Mouse (Mus musculus): ENCODE measurements around the gene 4833439L19Rik. TPM values are rescaled to one million over a fixed set of nuclear protein-coding genes. Genes with fewer than 3 reads are reported as not detected.
"Not testable (repeated sequence)": the region's sequence is repeated elsewhere in the genome, so short reads cannot be mapped to it uniquely, and the experiment has no call there.

4833439L19Rik gene
- 151 and 158 TPM in 2 replicates for polyA plus RNA-seq (2012; rRNA removed)

DNA sequence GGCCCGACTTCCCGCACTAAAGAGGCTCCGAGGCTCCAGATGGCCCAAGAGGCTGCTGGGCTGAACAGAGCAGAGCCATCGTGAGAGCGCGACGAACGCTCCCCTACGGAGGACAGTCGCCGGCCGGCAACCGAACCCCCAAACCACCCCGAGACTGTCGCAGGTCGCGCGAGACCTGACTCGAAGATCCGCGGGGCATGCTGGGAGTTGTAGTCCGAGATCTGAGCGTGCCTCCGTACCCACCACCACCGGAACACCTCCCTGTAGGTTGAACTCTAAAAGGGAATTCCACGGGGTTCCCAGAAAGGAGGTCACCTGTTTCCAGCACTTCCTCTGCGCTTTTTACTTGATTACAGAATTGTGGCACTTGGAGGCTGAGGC lies at the start of gene 4833439L19Rik:
4833439L19Rik (minus strand) TSS at position 235 of the 381 bp plus-strand sequence.
- DNase-seq (ENCODE audit: low read depth) = no peak

DNA sequence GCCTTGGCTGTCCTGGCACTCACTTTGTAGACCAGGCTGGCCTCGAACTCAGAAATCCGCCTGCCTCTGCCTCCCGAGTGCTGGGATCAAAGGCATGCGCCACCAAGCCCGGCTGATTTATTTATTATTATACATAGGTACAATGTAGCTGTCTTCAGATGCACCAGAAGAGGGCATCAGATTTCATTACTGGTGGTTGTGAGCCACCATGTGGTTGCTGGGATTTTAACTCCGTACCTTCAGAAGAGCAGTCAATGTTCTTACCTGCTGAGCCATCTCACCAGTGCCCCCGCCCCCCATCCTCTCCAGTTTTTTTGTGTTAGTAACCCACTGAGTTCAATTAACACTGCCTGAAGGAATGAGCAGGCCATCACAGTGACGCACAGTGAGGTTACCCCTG lies 47.9 kb upstream of the 4833439L19Rik start:
- not testable (repeated sequence) for DNase-seq (ENCODE audit: low read depth)

GRCm38 (mm10) chr13:54610972-54611754 lies 45.9 kb upstream of the 4833439L19Rik start, which contains the start of gene Cltb:
Gene Cltb, minus strand, starts transcription at chr13:54611344.
- DNase-seq (ENCODE audit: low read depth) = no peak

DNA sequence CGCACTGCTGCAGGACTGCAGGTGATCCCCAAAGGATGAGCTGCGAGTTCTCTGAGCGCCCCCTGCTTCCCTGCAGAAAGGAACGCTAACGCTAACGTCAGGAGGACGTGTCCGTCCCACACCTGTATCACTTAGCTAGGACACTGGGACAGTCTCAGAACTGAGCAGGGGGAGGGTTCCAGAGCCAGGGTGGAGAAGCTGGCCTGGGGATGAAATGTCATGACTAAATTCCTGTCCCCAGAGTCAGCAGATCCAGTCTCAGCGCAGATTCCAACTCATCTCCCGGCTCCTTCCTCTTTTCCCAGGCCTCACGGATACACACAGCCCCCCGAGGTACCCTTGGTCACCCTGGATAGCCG lies 45.4 kb upstream of the 4833439L19Rik start:
- no peak for DNase-seq (ENCODE audit: low read depth)

DNA sequence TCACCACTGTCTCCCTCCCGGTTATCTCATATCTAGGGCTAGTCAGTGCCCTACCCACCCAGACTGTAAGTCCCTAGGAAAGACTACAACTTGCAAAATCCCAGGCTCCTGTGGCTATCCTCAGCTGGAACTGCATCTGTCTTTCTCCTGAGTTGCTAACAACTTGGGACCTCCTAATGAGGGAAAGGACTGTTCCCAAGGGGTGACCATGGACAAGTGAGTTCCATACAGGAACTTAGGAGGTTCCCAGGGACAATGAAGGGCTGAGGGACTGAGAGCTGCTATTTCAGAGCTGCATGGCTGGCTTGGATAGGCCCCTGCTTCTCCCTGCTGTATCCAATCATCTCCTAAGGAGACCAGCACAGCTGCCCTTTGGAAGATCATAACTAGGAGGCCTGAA lies 44.1 kb upstream of the 4833439L19Rik start:
- no peak for DNase-seq (ENCODE audit: low read depth)

DNA sequence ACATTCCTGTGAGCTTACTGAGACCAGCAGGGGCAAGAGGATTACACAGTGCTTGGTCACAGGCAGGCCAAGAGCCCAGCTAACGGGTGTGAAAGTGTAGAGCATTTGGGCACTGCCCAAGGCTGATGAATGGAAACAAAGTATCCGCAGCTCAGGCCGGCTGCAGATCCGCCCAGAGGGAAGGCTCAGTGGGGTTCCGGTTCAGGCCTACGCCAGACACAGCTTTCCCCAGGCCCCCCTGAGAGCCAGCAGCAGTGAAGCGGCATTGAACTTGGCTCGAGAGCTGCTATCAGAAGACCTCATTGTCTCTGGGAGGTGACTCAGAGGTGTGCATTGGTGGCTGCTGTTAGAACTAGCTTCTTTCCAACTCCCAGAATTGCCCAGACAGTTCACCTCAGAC lies 43.4 kb upstream of the 4833439L19Rik start:
- DNase-seq (ENCODE audit: low read depth) = no peak

- no peak for DNase-seq (ENCODE audit: low read depth)
Measured at GRCm38 (mm10) chr13:54608002-54608401, 42.8 kb upstream of the 4833439L19Rik start.

DNA sequence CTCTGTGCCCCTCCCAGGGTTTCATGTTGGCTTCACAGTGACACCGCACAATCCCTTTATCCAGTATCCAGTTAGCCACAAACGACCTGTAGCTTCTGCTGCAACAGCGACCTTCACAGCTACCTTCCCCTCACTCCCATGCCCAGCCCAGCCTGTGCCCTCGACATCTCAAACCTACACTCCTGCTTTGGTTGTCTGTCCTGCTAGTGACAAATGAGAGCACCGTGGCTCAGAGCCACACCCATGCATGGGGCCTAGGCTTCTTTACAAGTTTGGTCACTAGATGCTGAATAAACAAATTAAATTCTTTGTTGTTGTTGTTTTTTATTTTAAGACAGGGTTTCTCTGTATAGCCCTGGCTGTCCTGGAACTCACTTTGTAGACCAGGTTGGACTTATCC lies 42.0 kb upstream of the 4833439L19Rik start:
- DNase-seq (ENCODE audit: low read depth) = no peak

DNA sequence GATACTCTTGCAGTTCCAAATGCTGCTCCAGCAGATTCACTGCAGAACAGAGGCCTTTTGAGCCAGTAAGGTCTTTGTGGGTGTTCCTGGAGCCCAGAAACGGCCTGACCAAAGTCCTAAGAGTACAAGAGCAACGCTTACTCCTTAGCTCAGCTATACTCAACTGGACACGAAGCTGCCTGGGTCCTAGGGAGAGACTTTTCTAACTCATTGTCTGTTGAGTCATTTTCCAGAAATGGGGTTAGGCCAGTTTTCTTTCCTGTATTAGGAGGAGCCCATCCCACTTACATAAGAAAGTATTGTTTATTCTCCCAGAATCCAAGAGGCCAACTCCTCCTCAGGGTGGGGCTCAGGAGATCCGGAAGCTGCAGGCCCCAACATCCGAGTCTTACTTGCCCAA lies 40.2 kb upstream of the 4833439L19Rik start:
- DNase-seq (ENCODE audit: low read depth) = no peak

DNA sequence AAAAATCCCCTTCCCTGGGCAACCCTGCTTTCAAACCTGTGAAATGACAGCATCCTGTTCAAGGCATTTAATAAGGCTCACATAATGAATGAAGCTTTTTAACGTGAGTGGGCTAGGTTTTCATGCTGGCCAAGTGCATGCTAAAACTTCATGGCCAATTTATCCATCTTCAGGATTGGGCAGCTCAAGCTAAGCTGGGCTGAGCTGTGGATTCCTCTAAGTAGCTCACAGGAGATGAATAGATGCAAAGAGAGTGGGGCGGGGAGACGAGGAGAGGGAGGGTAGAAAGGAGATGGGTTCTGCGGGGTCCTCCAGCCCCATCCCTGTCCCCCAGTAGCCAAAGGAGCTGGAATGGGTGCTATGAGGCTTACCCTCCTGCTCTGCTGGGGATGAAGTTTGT lies 39.0 kb upstream of the 4833439L19Rik start:
- DNase-seq (ENCODE audit: low read depth) = no peak

- no peak for DNase-seq (ENCODE audit: low read depth)
Measured at GRCm38 (mm10) chr13:54603501-54603900, 38.3 kb upstream of the 4833439L19Rik start.

DNA sequence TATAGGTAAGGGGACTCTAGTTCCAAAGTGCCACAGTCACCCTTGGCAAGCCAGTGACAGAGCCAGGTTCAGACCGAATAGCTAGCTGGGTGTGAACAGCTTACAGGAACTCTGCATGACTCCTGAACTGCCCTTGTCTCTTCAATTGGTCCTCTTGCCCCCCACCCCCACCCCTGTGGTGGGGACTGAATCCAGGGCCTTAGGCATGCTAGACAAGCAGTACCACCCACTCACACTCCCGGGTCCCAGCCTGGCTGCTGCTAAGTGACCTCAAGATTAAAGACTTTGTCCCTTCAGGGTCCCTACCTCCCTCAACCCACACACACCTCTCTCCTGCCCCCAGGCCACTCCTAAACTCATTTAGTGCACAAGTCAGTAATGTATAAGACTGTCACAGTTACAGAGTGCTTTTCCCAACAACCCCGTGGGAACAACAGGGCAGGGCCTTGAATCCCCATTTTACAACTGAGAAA lies 37.4 kb upstream of the 4833439L19Rik start:
- DNase-seq (ENCODE audit: low read depth) = no peak

DNA sequence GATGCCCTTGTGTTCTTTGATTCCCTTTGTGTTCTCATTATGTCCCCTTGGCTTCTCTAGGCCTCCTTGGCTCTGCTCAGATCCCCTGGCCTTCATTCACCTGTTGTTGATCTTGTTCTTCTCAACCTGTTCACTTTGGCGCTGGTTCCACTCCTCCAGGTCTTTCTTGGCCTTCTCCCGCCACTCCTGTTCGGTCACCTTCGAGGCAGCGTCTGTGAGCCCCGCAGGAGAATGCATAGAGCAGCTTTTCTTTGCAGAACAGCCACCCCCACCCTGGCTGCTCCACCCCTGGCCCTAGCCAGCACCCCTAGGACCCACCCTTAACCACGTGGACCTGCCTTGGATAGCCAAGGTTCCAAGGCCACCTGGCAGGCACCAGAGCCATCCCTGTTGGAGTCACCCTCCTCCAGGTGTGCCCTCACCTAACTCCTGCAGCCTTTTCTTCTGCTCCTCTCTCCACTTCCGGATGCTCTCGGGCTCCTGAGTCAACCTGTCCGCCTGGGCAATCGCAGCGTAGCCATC lies 33.4 kb upstream of the 4833439L19Rik start:
- no peak for DNase-seq (ENCODE audit: low read depth)

GRCm38 (mm10) chr13:54596870-54597269 lies 31.6 kb upstream of the 4833439L19Rik start:
- no peak for DNase-seq (ENCODE audit: low read depth)

- DNase-seq (ENCODE audit: low read depth) = no peak
Measured at GRCm38 (mm10) chr13:54596107-54596690, 31.0 kb upstream of the 4833439L19Rik start.

GRCm38 (mm10) chr13:54593617-54594016 lies 28.4 kb upstream of the 4833439L19Rik start:
- no peak for DNase-seq (ENCODE audit: low read depth)

GRCm38 (mm10) chr13:54591776-54592356 lies 26.6 kb upstream of the 4833439L19Rik start:
- no peak for DNase-seq (ENCODE audit: low read depth)

DNA sequence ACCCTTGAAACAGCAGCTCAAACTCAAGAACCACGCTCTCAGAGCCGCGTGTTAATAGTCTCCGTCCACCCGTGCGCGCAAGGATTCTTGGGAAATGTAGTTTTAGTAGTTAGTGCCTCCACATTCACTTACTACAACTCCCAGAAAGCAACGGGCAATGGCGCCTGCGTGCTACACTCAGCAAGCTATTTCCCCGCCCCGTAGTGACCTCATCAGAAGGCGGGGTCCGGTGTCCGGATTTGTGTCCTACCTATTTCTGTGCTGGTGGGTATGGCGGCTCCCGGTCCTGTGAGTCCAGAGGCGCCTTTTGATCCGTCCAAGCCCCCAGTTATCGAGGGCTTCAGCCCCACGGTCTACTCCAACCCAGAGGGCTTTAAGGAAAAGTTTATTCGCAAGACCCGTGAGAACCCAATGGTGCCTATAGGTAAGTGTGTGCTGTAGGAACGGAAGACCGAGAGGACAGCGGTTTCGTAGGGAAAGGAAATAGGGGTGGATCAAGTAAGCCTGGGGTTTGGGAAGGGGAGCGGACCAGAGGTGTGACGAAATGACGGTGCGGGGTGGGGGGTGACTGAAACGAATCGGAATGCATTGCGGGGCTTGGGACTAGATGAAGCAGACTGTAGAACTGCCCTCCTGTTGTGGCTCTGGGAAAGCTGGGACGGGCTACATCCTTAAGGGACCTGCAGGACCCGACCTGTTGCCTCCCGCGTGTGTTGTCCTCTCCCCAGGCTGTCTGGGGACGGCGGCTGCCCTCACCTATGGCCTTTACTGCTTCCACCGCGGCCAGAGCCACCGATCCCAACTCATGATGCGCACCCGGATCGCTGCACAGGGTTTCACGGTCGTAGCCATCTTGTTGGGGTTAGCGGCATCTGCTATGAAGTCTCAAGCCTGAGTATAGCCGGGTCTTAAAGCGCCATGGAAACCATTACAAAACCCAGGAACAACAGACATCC lies 25.0 kb upstream of the 4833439L19Rik start, which contains the start of the genes Nop16 and Higd2a:
Nop16 (minus strand) TSS at position 95 of the 956 bp plus-strand sequence.
Higd2a (plus strand) TSS at position 212 of the 956 bp plus-strand sequence.
- DNase-seq (ENCODE audit: low read depth) = peak; percentile 81

GRCm38 (mm10) chr13:54589414-54589995 lies 24.3 kb upstream of the 4833439L19Rik start:
- DNase-seq (ENCODE audit: low read depth) = no peak

GRCm38 (mm10) chr13:54585831-54586230 lies 20.6 kb upstream of the 4833439L19Rik start:
- DNase-seq (ENCODE audit: low read depth) = no peak

DNA sequence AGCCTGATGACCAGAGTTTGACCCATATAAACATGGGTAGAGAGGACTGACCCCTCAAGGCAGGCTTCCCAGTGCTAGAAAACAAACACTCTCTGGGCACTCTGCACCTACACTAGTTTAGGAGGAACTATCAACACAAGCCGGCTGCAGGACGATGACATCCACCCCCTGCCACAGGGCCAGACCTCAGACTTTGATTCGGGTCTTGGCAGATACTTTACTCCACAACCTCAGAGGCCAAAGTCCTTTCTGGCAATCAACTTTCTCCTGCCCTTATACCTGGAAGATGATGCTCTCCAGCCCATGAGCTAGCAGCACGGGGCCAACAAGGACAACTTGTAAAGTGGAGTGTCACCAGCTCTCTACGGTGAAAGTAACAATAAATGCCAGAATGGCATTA lies 17.6 kb upstream of the 4833439L19Rik start:
- no peak for DNase-seq (ENCODE audit: low read depth)

Measured in gonadal fat pad, adult 2 months (tissue).